In genomic region chr4:63405051-63405450, GRCm38 (mm10) we compare ENCODE assay signal across 8 mouse cellular contexts. TPM values are rescaled to one million over a fixed set of nuclear protein-coding genes. Genes with fewer than 3 reads are reported as not detected.
DNase-seq lines count a peak whose midpoint lies in the region; ATAC-seq and TF ChIP-seq lines count a peak whose summit lies in the region.
"Had no signal": no experiment of that assay in that cellular context is flagged by ENCODE, and none has a peak within 500 bp of the region (broad histone marks: within the 10 kb centered on the region; RNA-seq: fewer than 3 reads in every experiment).

No protein-coding gene starts in this region.

- peak; percentile 47 for DNase-seq in 3T3-L1 (ENCODE audit: low read depth, low spot score)
- DNase-seq in B cell, adult 2 months = peak; percentile 77 to 80
- DNase-seq in forebrain, postnatal 0 days = peak; percentile 27
- DNase-seq in midbrain, postnatal 0 days (ENCODE audit: low spot score) = peak; percentile 20
- DNase-seq in Muller cell, postnatal 12 days (ENCODE audit: inconsistent ontology term) = no peak
- no peak for DNase-seq in kidney, adult 9 months
- no peak for DNase-seq in urinary bladder, adult 18-20 months (ENCODE audit: low spot score in 2 of 2)

- no peak overlapping the region for H3K9ac ChIP-seq in forebrain, postnatal 0 days
- no peak overlapping the region for H3K9ac ChIP-seq in midbrain, postnatal 0 days (replicated peaks; ENCODE audit: low read length, poor library complexity, severe bottlenecking)

- no peak for TF ChIP-seq CTCF in forebrain, postnatal 0 days (IDR thresholded peaks at IDR 0.05; ENCODE audit: low read depth)
- no peak for TF ChIP-seq CTCF in midbrain, postnatal 0 days (IDR thresholded peaks at IDR 0.05)

- 13% methylated on average over 7 of the region's 7 CpGs for WGBS in forebrain, postnatal 0 days
- WGBS in midbrain, postnatal 0 days = 19% methylated on average over 7 of the region's 7 CpGs

- H3K4me1 ChIP-seq in forebrain, postnatal 0 days (ENCODE audit: insufficient read depth) = peaks cover 23% of the 10 kb centered on the region
- H3K4me1 ChIP-seq in midbrain, postnatal 0 days (ENCODE audit: insufficient read depth, low read length) = peaks cover 14% of the 10 kb centered on the region

- H3K4me3 ChIP-seq in forebrain, postnatal 0 days (ENCODE audit: low read depth, low read length) = no peak overlapping the region
- H3K4me3 ChIP-seq in midbrain, postnatal 0 days (ENCODE audit: low read depth, low read length) = no peak overlapping the region

- peak overlapping the region; percentile 21; the same call in 1 of the 2 replicates for H3K27ac ChIP-seq in forebrain, postnatal 0 days (ENCODE audit: low read depth, low read length)
- H3K27ac ChIP-seq in midbrain, postnatal 0 days (ENCODE audit: low read depth, low read length) = no peak overlapping the region

- H3K27me3 ChIP-seq in forebrain, postnatal 0 days (ENCODE audit: insufficient read depth, low read length) = no peaks in the 10 kb centered on the region
- no peaks in the 10 kb centered on the region for H3K27me3 ChIP-seq in midbrain, postnatal 0 days (ENCODE audit: insufficient read depth, low read length)

- no peaks in the 10 kb centered on the region for H3K36me3 ChIP-seq in forebrain, postnatal 0 days (ENCODE audit: insufficient read depth)
- H3K36me3 ChIP-seq in midbrain, postnatal 0 days (ENCODE audit: insufficient read depth, low read length) = no peaks in the 10 kb centered on the region

- peak; percentile 25; the same call in 1 of the 2 replicates for ATAC-seq in forebrain, postnatal 0 days
- no peak for ATAC-seq in midbrain, postnatal 0 days (ENCODE audit: low FRiP score)

- no peak overlapping the region for H3K4me2 ChIP-seq in forebrain, postnatal 0 days (ENCODE audit: low read depth)
- H3K4me2 ChIP-seq in midbrain, postnatal 0 days (ENCODE audit: low read depth, low read length, poor library complexity, severe bottlenecking) = no peak overlapping the region

- no peaks in the 10 kb centered on the region for H3K9me3 ChIP-seq in forebrain, postnatal 0 days (ENCODE audit: low read length)
- no peaks in the 10 kb centered on the region for H3K9me3 ChIP-seq in midbrain, postnatal 0 days (ENCODE audit: low read length)

RNA-seq across cellular contexts. Expression of gene Akna, which starts 1.9 kb away (rescaled TPM):
- 3.5 and 6.1 TPM in 2 replicates for total RNA-seq in forebrain, postnatal 0 days (2014; rRNA removed)
- polyA plus RNA-seq in forebrain, postnatal 0 days (2015; fragmentation: Nextera tagmentation; extraction: Ambion mirVana) = 1.2 and 3.8 TPM in 2 replicates
- total RNA-seq in midbrain, postnatal 0 days (2014; rRNA removed) = 4.4 and 5.3 TPM in 2 replicates
- polyA plus RNA-seq in midbrain, postnatal 0 days (2015; fragmentation: Nextera tagmentation; extraction: Ambion mirVana) = 1.9 and 2.1 TPM in 2 replicates

RNA-seq across cellular contexts. Expression of gene Orm2, which starts 42.8 kb away (rescaled TPM):
- not detected in 2 replicates for total RNA-seq in forebrain, postnatal 0 days (2014; rRNA removed)
- not detected in 2 replicates for polyA plus RNA-seq in forebrain, postnatal 0 days (2015; fragmentation: Nextera tagmentation; extraction: Ambion mirVana)
- not detected in 2 replicates for total RNA-seq in midbrain, postnatal 0 days (2014; rRNA removed)
- not detected in 2 replicates for polyA plus RNA-seq in midbrain, postnatal 0 days (2015; fragmentation: Nextera tagmentation; extraction: Ambion mirVana)

RNA-seq across cellular contexts. Expression of gene Orm3, which starts 49.1 kb away (rescaled TPM):
- not detected in 2 replicates for total RNA-seq in forebrain, postnatal 0 days (2014; rRNA removed)
- polyA plus RNA-seq in forebrain, postnatal 0 days (2015; fragmentation: Nextera tagmentation; extraction: Ambion mirVana) = not detected in 2 replicates
- not detected in 2 replicates for total RNA-seq in midbrain, postnatal 0 days (2014; rRNA removed)
- not detected in 2 replicates for polyA plus RNA-seq in midbrain, postnatal 0 days (2015; fragmentation: Nextera tagmentation; extraction: Ambion mirVana)
- total RNA-seq: gastrocnemius, adult 18-20 months had no signal

Comparison
In these comparisons a context has a peak if more than half of its experiments do, and no peak if none do; other contexts are left out.
1. DNase-seq: peak in 3T3-L1 (single experiment), B cell, adult 2 months (2 of 2), forebrain, postnatal 0 days (single experiment) and midbrain, postnatal 0 days (single experiment); none in Muller cell, postnatal 12 days (single experiment), kidney, adult 9 months (single experiment) and urinary bladder, adult 18-20 months (0 of 2).